Mouse (Mus musculus) ES-Bruce4 (cell line): Measurements from ENCODE around the gene Stard3. TPM values are rescaled to one million over a fixed set of nuclear protein-coding genes. Genes with fewer than 3 reads are reported as not detected.

Experiments used
- H3K27ac ChIP-seq: 2 replicates; pipeline ENCODE4 v1.5.1; 2012; ENCODE audit warnings: low read length, inconsistent platforms; ENCODE audit not compliant: insufficient read depth
- H3K27me3 ChIP-seq: 2 replicates; pipeline ENCODE4 v1.6.1; 2012; ENCODE audit warnings: mild to moderate bottlenecking, low read length, inconsistent platforms; ENCODE audit not compliant: control insufficient read depth, poor library complexity, insufficient read depth, severe bottlenecking
- H3K36me3 ChIP-seq: 2 replicates; pipeline ENCODE4 v1.6.1; 2012; ENCODE audit warnings: inconsistent platforms, mild to moderate bottlenecking, low read length, moderate library complexity; ENCODE audit not compliant: control insufficient read depth, poor library complexity, insufficient read depth, severe bottlenecking
- H3K4me1 ChIP-seq: one replicate; pipeline ENCODE4 v1.8.1; 2011; ENCODE audit warnings: low read length; ENCODE audit not compliant: control insufficient read depth, insufficient read depth
- H3K4me3 ChIP-seq: 2 replicates; pipeline ENCODE4 v1.5.1; 2011; ENCODE audit warnings: low read depth, mild to moderate bottlenecking, low read length
- H3K9ac ChIP-seq: 2 replicates; pipeline ENCODE4 v1.6.1; 2012; ENCODE audit warnings: low read depth, mild to moderate bottlenecking, inconsistent platforms; ENCODE audit not compliant: poor library complexity, severe bottlenecking
- H3K9me3 ChIP-seq: replicated peaks from 2 replicates; pipeline ENCODE4 v1.6.1; 2012; ENCODE audit warnings: mild to moderate bottlenecking, low read length, inconsistent platforms; ENCODE audit not compliant: control insufficient read depth, poor library complexity, insufficient read depth, severe bottlenecking
- CTCF ChIP-seq: IDR thresholded peaks from one replicate; pipeline ENCODE4 v1.8.1; 2011; ENCODE audit warnings: low read depth, low read length
- EP300 ChIP-seq: IDR thresholded peaks from 2 replicates; pipeline ENCODE4 v1.6.1; 2011; ENCODE audit warnings: low read depth, low read length; ENCODE audit not compliant: insufficient read depth
- POLR2A ChIP-seq: IDR thresholded peaks from one replicate; pipeline ENCODE4 v1.8.1; 2011; ENCODE audit warnings: low read length; ENCODE audit not compliant: insufficient read depth
- polyA plus RNA-seq: library from polyadenylated mRNA; stranded (reverse); fragments of >200 nt; gene quantifications from 2 replicates; pipeline ENCODE4 v1.2.4, GENCODE M21; 2011; ENCODE audit warnings: low read depth; ENCODE audit not compliant: missing spikeins, insufficient read depth, insufficient read length

Stard3 gene
- polyA plus RNA-seq, 1 experiment = 12.2 TPM

DNA sequence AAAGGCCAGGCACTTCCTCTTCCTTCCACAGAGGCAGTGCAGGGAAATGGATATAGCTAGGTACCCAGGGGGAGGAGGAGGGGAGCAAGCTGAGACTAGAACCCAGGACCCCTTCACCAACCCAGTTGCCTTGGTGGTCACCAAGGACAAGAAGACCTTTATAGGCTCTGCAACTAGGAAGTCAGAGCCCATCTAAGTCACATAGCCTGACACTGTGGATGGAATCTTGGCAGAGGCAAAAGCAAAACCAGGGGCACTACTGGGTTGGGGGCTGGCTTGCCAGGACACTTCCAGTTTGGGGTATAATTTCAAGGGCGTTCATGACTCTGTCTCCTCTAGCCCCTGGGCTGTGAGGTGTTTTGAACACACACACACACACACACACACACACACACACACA, 26.8 kb upstream of the Stard3 start:
- peaks cover 33% of the 10 kb centered on the region for H3K27me3 ChIP-seq
- no peaks in the 10 kb centered on the region for H3K9me3 ChIP-seq
- H3K36me3 ChIP-seq = no peaks in the 10 kb centered on the region
- H3K27ac ChIP-seq = no peak overlapping the region
- no peaks in the 10 kb centered on the region for H3K4me1 ChIP-seq
- TF ChIP-seq POLR2A (no peak), CTCF (no peak), EP300 (no peak)
- H3K9ac ChIP-seq = no peak overlapping the region
- no peak overlapping the region for H3K4me3 ChIP-seq

DNA sequence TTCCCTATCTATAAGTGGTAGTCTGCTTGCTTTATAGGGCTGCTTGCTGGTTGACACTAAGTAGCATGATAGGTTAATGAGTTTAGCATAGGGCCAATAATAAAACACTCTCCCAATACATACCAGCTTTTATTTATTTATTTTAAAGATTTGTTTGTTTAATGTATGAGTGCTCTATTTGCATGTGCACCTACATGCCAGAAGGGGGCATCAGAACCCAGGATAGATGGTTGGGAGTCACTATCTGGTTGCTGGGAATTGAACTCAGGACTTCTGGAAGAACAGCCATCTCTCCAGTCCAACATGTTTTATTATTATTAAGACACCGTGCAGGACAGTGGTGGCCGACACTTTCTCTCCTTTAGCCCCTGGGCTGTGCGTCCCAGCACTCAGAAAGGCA, 26.0 kb upstream of the Stard3 start:
- no peak overlapping the region for H3K4me3 ChIP-seq
- no peaks in the 10 kb centered on the region for H3K4me1 ChIP-seq
- H3K27ac ChIP-seq = no peak overlapping the region
- H3K9me3 ChIP-seq = no peaks in the 10 kb centered on the region
- H3K27me3 ChIP-seq = peaks cover 30% of the 10 kb centered on the region
- H3K9ac ChIP-seq = no peak overlapping the region
- H3K36me3 ChIP-seq = no peaks in the 10 kb centered on the region
- no peak for TF ChIP-seq CTCF
- no peak for TF ChIP-seq POLR2A
- no peak for TF ChIP-seq EP300

DNA sequence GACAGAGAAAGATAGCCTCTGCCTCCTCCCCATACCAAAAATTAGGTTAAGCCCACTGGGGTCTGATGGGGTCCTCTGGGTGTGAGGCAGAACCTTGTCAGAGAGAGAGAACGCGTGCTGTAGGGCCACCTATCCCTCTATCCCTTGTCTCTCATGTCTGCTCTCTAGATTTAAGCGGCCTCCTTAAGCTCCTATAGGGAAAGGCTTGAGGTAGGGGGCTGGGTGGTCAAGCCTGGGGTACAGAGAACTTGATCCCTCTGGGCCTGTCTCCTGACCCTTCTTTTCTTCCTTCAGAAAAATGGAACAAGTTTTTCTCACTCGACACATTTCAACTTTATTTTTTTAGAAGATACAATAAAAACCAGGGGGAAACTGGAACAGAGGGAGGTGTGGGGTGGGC, 25.3 kb upstream of the Stard3 start:
- Histone ChIP-seq H3K4me3 (no peak overlapping the region), H3K9me3 (no peaks in the 10 kb centered on the region), H3K9ac (no peak overlapping the region), H3K27ac (no peak overlapping the region), H3K4me1 (no peaks in the 10 kb centered on the region), H3K36me3 (no peaks in the 10 kb centered on the region), H3K27me3 (peaks cover 30% of the 10 kb centered on the region)
- TF ChIP-seq EP300 (no peak), POLR2A (no peak), CTCF (no peak)

DNA sequence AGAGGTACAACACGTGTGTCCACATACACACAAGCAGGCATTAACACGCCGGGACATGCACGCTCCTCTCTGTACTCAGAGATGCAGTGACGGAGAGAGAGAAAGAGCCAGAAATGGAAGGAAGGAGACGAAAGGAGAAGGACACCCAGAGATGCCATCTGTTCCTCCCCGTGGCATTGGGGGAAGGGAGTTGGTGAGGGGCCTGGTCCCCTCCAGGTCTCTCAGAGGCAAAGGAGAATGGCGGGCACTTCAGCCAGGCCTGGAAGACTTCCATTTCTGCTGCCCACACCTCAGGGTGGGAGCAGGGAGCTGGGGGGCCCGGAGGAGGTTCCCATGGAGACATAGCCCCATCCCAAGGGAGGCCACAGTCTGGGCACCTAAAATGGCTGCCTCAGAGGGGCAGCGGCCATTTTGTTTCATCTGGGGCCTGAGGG, 24.9 kb upstream of the Stard3 start:
- H3K9ac ChIP-seq = no peak overlapping the region
- no peaks in the 10 kb centered on the region for H3K4me1 ChIP-seq
- H3K36me3 ChIP-seq = no peaks in the 10 kb centered on the region
- H3K9me3 ChIP-seq = no peaks in the 10 kb centered on the region
- no peak overlapping the region for H3K4me3 ChIP-seq
- H3K27ac ChIP-seq = no peak overlapping the region
- TF ChIP-seq EP300 (no peak), POLR2A (no peak), CTCF (no peak)
- H3K27me3 ChIP-seq = peaks cover 27% of the 10 kb centered on the region

DNA sequence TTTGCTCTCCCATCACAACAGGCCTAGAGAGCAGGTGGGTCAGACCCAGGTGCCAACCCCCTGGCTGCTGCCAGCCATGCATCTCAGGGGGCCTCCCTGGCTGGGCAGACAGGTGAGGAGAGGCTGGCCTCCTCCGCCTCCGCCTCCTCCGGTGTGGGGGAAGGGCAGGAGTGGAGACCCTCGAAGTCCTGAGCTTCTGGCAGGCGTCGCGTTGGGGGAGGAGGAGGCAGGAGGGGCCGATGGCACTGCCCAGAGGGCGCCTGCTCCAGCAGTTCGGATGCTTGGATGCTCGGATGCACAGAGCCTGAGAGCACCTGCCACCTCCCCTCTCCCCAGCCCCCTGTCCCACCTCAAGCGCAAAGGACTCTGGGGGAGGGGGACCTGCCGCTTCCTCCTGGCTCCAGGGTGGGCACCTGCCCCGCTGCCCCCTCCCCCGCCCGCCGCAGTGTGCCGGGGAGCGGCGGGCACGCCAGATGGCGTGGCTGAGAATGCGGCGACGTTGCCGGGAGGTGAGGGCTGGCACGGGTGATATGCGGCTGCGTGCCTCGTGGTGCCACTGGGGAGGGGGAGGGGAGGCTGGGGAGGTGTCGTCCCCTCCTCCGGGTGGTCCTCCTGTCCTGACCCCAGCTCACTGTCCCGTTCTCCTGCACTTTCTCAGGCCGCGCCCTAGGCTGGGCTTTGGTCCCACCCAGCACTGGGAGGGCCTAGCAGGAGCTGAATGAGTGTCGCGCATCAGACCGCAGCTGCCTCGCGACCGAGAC, 24.0 kb upstream of the Stard3 start:
- H3K36me3 ChIP-seq = no peaks in the 10 kb centered on the region
- TF ChIP-seq EP300 (no peak), POLR2A (no peak), CTCF (no peak)
- peaks cover 27% of the 10 kb centered on the region for H3K27me3 ChIP-seq
- H3K4me1 ChIP-seq = no peaks in the 10 kb centered on the region
- H3K9me3 ChIP-seq = no peaks in the 10 kb centered on the region
- H3K27ac ChIP-seq = no peak overlapping the region
- no peak overlapping the region for H3K9ac ChIP-seq
- H3K4me3 ChIP-seq = peak overlapping the region; percentile 24

DNA sequence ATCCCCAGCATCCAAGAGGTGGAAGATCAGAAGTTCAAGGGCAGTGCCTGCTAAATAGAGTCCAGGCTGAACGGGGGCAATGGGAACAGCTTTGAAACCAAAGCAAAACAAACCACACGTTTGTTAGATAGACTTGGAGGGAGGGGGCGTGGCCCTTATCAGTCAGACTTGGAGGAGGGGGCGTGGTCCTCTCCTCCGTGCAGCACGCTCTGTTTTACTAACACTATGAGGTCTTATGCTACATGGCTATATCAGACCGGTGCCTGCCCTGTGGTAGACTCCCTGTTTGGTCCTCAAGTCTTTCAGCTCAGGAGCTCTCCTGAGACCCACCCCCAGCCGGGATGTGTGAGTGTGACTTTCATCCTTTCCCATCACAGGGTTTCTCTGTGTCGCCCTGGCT, 22.9 kb upstream of the Stard3 start:
- Histone ChIP-seq H3K27me3 (peaks cover 24% of the 10 kb centered on the region), H3K27ac (no peak overlapping the region), H3K9ac (no peak overlapping the region), H3K36me3 (no peaks in the 10 kb centered on the region), H3K9me3 (no peaks in the 10 kb centered on the region), H3K4me3 (no peak overlapping the region), H3K4me1 (no peaks in the 10 kb centered on the region)
- TF ChIP-seq EP300 = no peak
- TF ChIP-seq CTCF = no peak
- TF ChIP-seq POLR2A = no peak
